Mouse (Mus musculus) MEL (cell line): ENCODE measurements at regions not wholly inside any gene's neighbourhood (a gene's known extent, or its start where the extent isn't known, plus 50 kb on each side); places are given as distances from the start of the nearest gene placed in this dataset.

Source experiments
- DNase-seq: peaks from one replicate; pipeline ENCODE4 v3.0.0; 2011; ENCODE audit warnings: low read depth, low spot score
- H3K27ac ChIP-seq: 2 replicates; pipeline ENCODE4 v1.5.1; 2012; ENCODE audit warnings: low read depth, mild to moderate bottlenecking, control low read depth, low read length, moderate library complexity; ENCODE audit not compliant: control insufficient read depth
- H3K27me3 ChIP-seq, 2 experiments: fragments of 150-350 bp in 1 of 2; sonication (generic) in 1 of 2; 2 replicates each; pipeline ENCODE4 v1.6.1; 2012; ENCODE audit warnings: low read length in 2 of 2, mild to moderate bottlenecking in 2 of 2, improper control_type of control experiment in 1 of 2, moderate library complexity in 1 of 2; ENCODE audit not compliant: insufficient read depth in 2 of 2, control insufficient read depth in 1 of 2
- H3K36me3 ChIP-seq, 2 experiments: 2 replicates each; pipeline ENCODE4 v1.6.1; 2012 to 2014; ENCODE audit warnings: low read length in 2 of 2, improper control_type of control experiment in 1 of 2, inconsistent platforms in 1 of 2, mild to moderate bottlenecking in 1 of 2; ENCODE audit not compliant: insufficient read depth in 2 of 2, control insufficient read depth in 1 of 2
- H3K4me1 ChIP-seq, 2 experiments: fragments of 150-350 bp in 1 of 2; sonication (generic) in 1 of 2; 2 replicates each; pipeline ENCODE4 v1.6.1; 2012; ENCODE audit warnings: low read length in 2 of 2, improper control_type of control experiment in 1 of 2, mild to moderate bottlenecking in 1 of 2; ENCODE audit not compliant: insufficient read depth in 2 of 2, control insufficient read depth in 1 of 2
- H3K4me3 ChIP-seq, 2 experiments: fragments of 150-350 bp in 1 of 2; sonication (generic) in 1 of 2; 2 replicates each; pipeline ENCODE4 v1.5.1; 2012; ENCODE audit warnings: low read depth in 2 of 2, low read length in 2 of 2, mild to moderate bottlenecking in 2 of 2, moderate library complexity in 2 of 2, control low read depth in 1 of 2, improper control_type of control experiment in 1 of 2; ENCODE audit not compliant: control insufficient read depth in 1 of 2, insufficient read depth in 1 of 2
- H3K79me2 ChIP-seq: 2 replicates; pipeline ENCODE4 v1.6.1; 2012; ENCODE audit warnings: mild to moderate bottlenecking, low read length, moderate library complexity; ENCODE audit not compliant: control insufficient read depth, poor library complexity, insufficient read depth
- H3K9ac ChIP-seq: 2 replicates; pipeline ENCODE4 v1.6.1; 2012; ENCODE audit warnings: low read depth, mild to moderate bottlenecking, control low read depth, low read length, moderate library complexity; ENCODE audit not compliant: control insufficient read depth, poor library complexity, severe bottlenecking
- H3K9me3 ChIP-seq: fragments of 150-350 bp; sonication (generic); replicated peaks from 2 replicates; pipeline ENCODE4 v1.6.1; 2012; ENCODE audit warnings: mild to moderate bottlenecking, low read length, improper control_type of control experiment, moderate library complexity; ENCODE audit not compliant: insufficient read depth
- BHLHE40 ChIP-seq: IDR thresholded peaks from 2 replicates; pipeline ENCODE4 v1.6.1; 2012; ENCODE audit warnings: low read depth, mild to moderate bottlenecking, inconsistent platforms, low read length, improper control_type of control experiment, borderline replicate concordance
- CHD2 ChIP-seq: IDR thresholded peaks from 2 replicates; pipeline ENCODE4 v1.6.1; 2011; ENCODE audit warnings: low read length, improper control_type of control experiment
- E2F4 ChIP-seq: IDR thresholded peaks from 2 replicates; pipeline ENCODE4 v1.6.1; 2011; ENCODE audit warnings: low read depth, low read length, improper control_type of control experiment, borderline replicate concordance
- EP300 ChIP-seq, 2 experiments: IDR thresholded peaks; 2 replicates each; pipeline ENCODE4 v1.6.1; 2011; ENCODE audit warnings: improper control_type of control experiment in 2 of 2, low read length in 2 of 2, low read depth in 1 of 2, mild to moderate bottlenecking in 1 of 2
- ETS1 ChIP-seq: IDR thresholded peaks from 2 replicates; pipeline ENCODE4 v1.6.1; 2012; ENCODE audit warnings: low read depth, mild to moderate bottlenecking, inconsistent platforms, low read length, improper control_type of control experiment, moderate library complexity
- GATA1 ChIP-seq: IDR thresholded peaks from 2 replicates; pipeline ENCODE4 v1.6.1; 2011; ENCODE audit warnings: low read depth, low read length, improper control_type of control experiment
- HCFC1 ChIP-seq: IDR thresholded peaks from 2 replicates; pipeline ENCODE4 v1.6.1; 2012; ENCODE audit warnings: low read depth, mild to moderate bottlenecking, inconsistent platforms, low read length, improper control_type of control experiment, moderate library complexity
- KAT2A ChIP-seq: conservative IDR thresholded peaks from 2 replicates; pipeline ENCODE4 v1.6.1; 2012; ENCODE audit warnings: low read depth, low read length, improper control_type of control experiment, inconsistent platforms
- MAX ChIP-seq: IDR thresholded peaks from 2 replicates; pipeline ENCODE4 v1.6.1; 2011; ENCODE audit warnings: low read length, improper control_type of control experiment
- MEF2A ChIP-seq: IDR thresholded peaks from 2 replicates; pipeline ENCODE4 v1.6.1; 2014; ENCODE audit warnings: low read depth, mild to moderate bottlenecking, inconsistent platforms, low read length, improper control_type of control experiment; ENCODE audit not compliant: poor library complexity, insufficient replicate concordance, severe bottlenecking; ENCODE audit errors: extremely low read depth
- MXI1 ChIP-seq: IDR thresholded peaks from 2 replicates; pipeline ENCODE4 v1.6.1; 2011; ENCODE audit warnings: mild to moderate bottlenecking, low read depth, low read length, improper control_type of control experiment
- MYC ChIP-seq: IDR thresholded peaks from 2 replicates; pipeline ENCODE4 v1.6.1; 2011; ENCODE audit warnings: low read depth, mild to moderate bottlenecking, low read length, improper control_type of control experiment, moderate library complexity
- NELFE ChIP-seq: IDR thresholded peaks from 2 replicates; pipeline ENCODE4 v1.6.1; 2011; ENCODE audit warnings: low read depth, low read length, improper control_type of control experiment
- POLR2A ChIP-seq, 2 experiments: IDR thresholded peaks; 2 replicates each; pipeline ENCODE4 v1.6.1; 2011 to 2012; ENCODE audit warnings: low read length in 2 of 2, mild to moderate bottlenecking in 2 of 2, control low read depth in 1 of 2, improper control_type of control experiment in 1 of 2, low read depth in 1 of 2, moderate library complexity in 1 of 2; ENCODE audit not compliant: control insufficient read depth in 1 of 2, insufficient read depth in 1 of 2, poor library complexity in 1 of 2
- POLR2AphosphoS5 ChIP-seq: IDR thresholded peaks from 2 replicates; pipeline ENCODE4 v1.6.1; 2012; ENCODE audit warnings: low read depth, borderline replicate concordance, mild to moderate bottlenecking, inconsistent platforms, low read length, moderate library complexity, mixed read lengths
- RCOR1 ChIP-seq: IDR thresholded peaks from 2 replicates; pipeline ENCODE4 v1.6.1; 2012; ENCODE audit warnings: low read depth, mild to moderate bottlenecking, inconsistent platforms, low read length, improper control_type of control experiment
- SIN3A ChIP-seq: IDR thresholded peaks from 2 replicates; pipeline ENCODE4 v1.6.1; 2012; ENCODE audit warnings: low read length, improper control_type of control experiment, inconsistent platforms
- SMC3 ChIP-seq: IDR thresholded peaks from 2 replicates; pipeline ENCODE4 v1.6.1; 2011; ENCODE audit warnings: low read depth, low read length, improper control_type of control experiment
- TCF12 ChIP-seq: IDR thresholded peaks from 2 replicates; pipeline ENCODE4 v1.6.1; 2014; ENCODE audit warnings: low read depth, mild to moderate bottlenecking, inconsistent platforms, low read length, improper control_type of control experiment, moderate library complexity
- UBTF ChIP-seq: IDR thresholded peaks from 2 replicates; pipeline ENCODE4 v1.6.1; 2012; ENCODE audit warnings: low read depth, mild to moderate bottlenecking, inconsistent platforms, low read length, improper control_type of control experiment, moderate library complexity, borderline replicate concordance; ENCODE audit not compliant: insufficient read depth
- USF1 ChIP-seq: IDR thresholded peaks from 2 replicates; pipeline ENCODE4 v1.6.1; 2014; ENCODE audit warnings: low read depth, mild to moderate bottlenecking, inconsistent platforms, low read length, improper control_type of control experiment, moderate library complexity
- ZC3H11A ChIP-seq: IDR thresholded peaks from 2 replicates; pipeline ENCODE4 v1.6.1; 2012; ENCODE audit warnings: low read depth, mild to moderate bottlenecking, inconsistent platforms, low read length, improper control_type of control experiment
- ZKSCAN1 ChIP-seq: IDR thresholded peaks from 2 replicates; pipeline ENCODE4 v1.6.1; 2012; ENCODE audit warnings: low read depth, mild to moderate bottlenecking, inconsistent platforms, low read length, improper control_type of control experiment, moderate library complexity
- ZMIZ1 ChIP-seq: IDR thresholded peaks from 2 replicates; pipeline ENCODE4 v1.6.1; 2012; ENCODE audit warnings: low read depth, mild to moderate bottlenecking, inconsistent platforms, low read length, improper control_type of control experiment, moderate library complexity
- ZNF384 ChIP-seq: IDR thresholded peaks from 2 replicates; pipeline ENCODE4 v1.6.1; 2012; ENCODE audit warnings: low read depth, mild to moderate bottlenecking, inconsistent platforms, low read length, improper control_type of control experiment

DNA sequence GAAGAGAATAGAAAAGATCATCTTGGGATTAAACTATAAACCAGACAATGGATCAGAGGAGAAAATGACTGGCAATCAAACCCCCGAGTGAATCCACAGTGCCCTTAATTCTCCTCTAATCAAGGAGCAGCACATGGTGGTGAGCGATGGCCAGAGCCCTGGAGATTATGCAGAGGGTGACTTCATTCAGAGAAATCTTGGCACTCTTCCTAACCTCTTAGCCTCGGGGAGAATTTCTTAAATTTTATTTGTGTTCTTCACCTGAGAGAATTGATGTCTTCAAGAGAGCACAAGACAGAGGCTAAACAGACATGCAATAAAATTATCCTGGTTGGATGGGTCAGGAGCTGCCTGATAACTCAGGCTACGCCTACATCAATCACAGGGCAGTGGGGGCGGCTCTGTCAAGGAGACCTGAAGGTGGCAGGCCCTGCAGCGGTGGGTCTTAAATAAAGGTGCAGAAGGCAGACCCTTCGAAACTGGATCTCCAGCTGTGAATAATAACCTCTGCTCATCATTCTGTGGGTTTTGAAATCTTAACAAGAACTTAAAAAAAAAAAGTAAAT is 316.5 kb upstream of the Klf12 start:
- Histone ChIP-seq H3K79me2 (no peaks in the 10 kb centered on the region), H3K27ac (no peak overlapping the region), H3K9ac (no peak overlapping the region), H3K4me1 (no peaks in the 10 kb centered on the region), H3K4me3 (no peak overlapping the region), H3K36me3 (no peaks in the 10 kb centered on the region), H3K27me3 (no peaks in the 10 kb centered on the region), H3K9me3 (no peaks in the 10 kb centered on the region)
- TF ChIP-seq MXI1 (no peak), ZKSCAN1 (no peak), SMC3 (no peak), ZC3H11A (no peak), KAT2A (no peak)
- DNase-seq: no peak

DNA sequence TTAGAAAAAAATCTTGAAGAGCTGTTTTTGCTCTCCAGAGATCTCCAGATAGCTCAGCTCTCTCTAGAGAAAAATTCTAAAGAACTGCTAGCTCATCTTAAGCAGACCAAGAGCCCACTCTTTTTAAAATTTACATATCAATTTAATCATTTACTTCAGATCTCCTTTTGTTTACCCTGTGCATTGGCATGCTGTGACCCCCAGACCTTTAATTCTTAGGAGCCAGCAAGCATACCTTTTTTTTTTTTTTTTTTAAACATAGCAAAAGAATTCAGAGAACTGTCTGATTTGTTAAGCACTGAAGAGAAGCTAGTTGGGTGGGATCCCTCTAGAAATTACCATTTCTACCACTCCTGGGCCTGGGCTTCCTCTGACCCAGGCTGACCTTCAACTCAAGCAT is 285.5 kb upstream of the Klf12 start:
- Histone ChIP-seq H3K36me3 (no peaks in the 10 kb centered on the region), H3K4me3 (no peak overlapping the region), H3K9ac (no peak overlapping the region)

DNA sequence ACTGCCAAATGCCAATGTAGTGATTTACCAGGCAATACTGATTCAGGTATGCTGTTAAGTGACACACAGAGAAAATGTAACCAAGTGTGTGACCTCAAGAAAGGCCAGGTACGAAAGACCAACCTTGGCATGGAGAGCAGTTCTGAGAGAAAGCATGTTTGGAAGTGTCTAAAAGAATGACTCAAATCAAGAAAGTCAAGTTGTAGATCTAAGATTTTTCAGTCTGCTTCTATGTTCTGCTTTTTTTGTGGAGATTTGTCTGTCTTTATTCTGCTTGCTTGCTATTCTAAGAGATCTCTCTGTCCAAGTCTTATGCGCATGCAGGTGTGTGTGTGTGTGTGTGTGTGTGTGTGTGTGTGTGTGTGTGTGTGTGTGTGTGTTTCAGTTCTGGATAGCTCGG is 277.4 kb upstream of the Klf12 start:
- Histone ChIP-seq H3K79me2 (no peaks in the 10 kb centered on the region), H3K9ac (no peak overlapping the region), H3K36me3 (no peaks in the 10 kb centered on the region), H3K27me3 (no peaks in the 10 kb centered on the region), H3K9me3 (no peaks in the 10 kb centered on the region), H3K4me3 (no peak overlapping the region), H3K27ac (no peak overlapping the region), H3K4me1 (no peaks in the 10 kb centered on the region)
- TF ChIP-seq MEF2A (no peak), POLR2AphosphoS5 (no peak), KAT2A (no peak), NELFE (no peak), ZMIZ1 (no peak), USF1 (no peak), RCOR1 (no peak), TCF12 (no peak), ZKSCAN1 (no peak), ZC3H11A (no peak), E2F4 (no peak), SMC3 (no peak), CHD2 (no peak), UBTF (no peak)
- no peak for DNase-seq

More for the DNA sequence above, 285.5 kb upstream of the Klf12 start:
- Histone ChIP-seq H3K79me2 (no peaks in the 10 kb centered on the region), H3K27me3 (no peaks in the 10 kb centered on the region), H3K4me1 (no peaks in the 10 kb centered on the region), H3K9me3 (no peaks in the 10 kb centered on the region), H3K27ac (no peak overlapping the region)
- TF ChIP-seq MEF2A (no peak), TCF12 (no peak), MAX (no peak), SIN3A (no peak), POLR2AphosphoS5 (no peak), ZMIZ1 (no peak), POLR2A (IDR thresholded peaks at IDR 0.05; ENCODE audit: control insufficient read depth in 1 of 2, insufficient read depth in 1 of 2, low read depth in 1 of 2, low read length in 2 of 2, poor library complexity in 1 of 2) (no peak), GATA1 (no peak), ETS1 (no peak), MYC (no peak), USF1 (no peak), KAT2A (no peak), UBTF (no peak), EP300 (IDR thresholded peaks at IDR 0.05; ENCODE audit: low read depth in 1 of 2, low read length in 2 of 2) (no peak), RCOR1 (no peak), HCFC1 (no peak), CHD2 (no peak), ZNF384 (no peak), BHLHE40 (no peak), SMC3 (no peak)
- DNase-seq: no peak
